Mouse (Mus musculus): ENCODE results near the gene Bcl2l15.
A peak's percentile ranks its signal among the peaks of the same experiment; 100 is the strongest.

Gene Bcl2l15

GRCm38 (mm10) chr3:103868008-103868407, 35.6 kb downstream of the Bcl2l15 start:
- DNase-seq (ENCODE audit: low read depth), result peak; percentile 88

GRCm38 (mm10) chr3:103872663-103873098, 40.3 kb downstream of the Bcl2l15 start:
- DNase-seq (ENCODE audit: low read depth), result peak; percentile 70

GRCm38 (mm10) chr3:103874329-103874728, 41.9 kb downstream of the Bcl2l15 start:
- DNase-seq (ENCODE audit: low read depth), result no peak

GRCm38 (mm10) chr3:103885946-103886345, 53.5 kb downstream of the Bcl2l15 start:
- peak; percentile 56 for DNase-seq (ENCODE audit: low read depth)

- DNase-seq (ENCODE audit: low read depth), result peak; percentile 92
Observed at GRCm38 (mm10) chr3:103887581-103887980, 55.2 kb downstream of the Bcl2l15 start.

GRCm38 (mm10) chr3:103893374-103893773, 61.0 kb downstream of the Bcl2l15 start:
- DNase-seq (ENCODE audit: low read depth), result no peak

Data from induced T-regulatory cell, adult 2 months (primary cell).